Mouse (Mus musculus) C2C12 (cell line): Measurements from ENCODE around the gene Nomo1. TPM values are rescaled to one million over a fixed set of nuclear protein-coding genes. Genes with fewer than 3 reads are reported as not detected.

Experiments used
- H3K27me3 ChIP-seq: one replicate; pipeline ENCODE4 v1.6.1; 2011; ENCODE audit not compliant: control insufficient read depth, insufficient read depth, insufficient read length
- H3K36me3 ChIP-seq: one replicate; pipeline ENCODE4 v1.6.1; 2011; ENCODE audit not compliant: control insufficient read depth, insufficient read depth
- H3K4me3 ChIP-seq: one replicate; pipeline ENCODE4 v1.5.1; 2011; ENCODE audit warnings: mild to moderate bottlenecking, control low read depth; ENCODE audit not compliant: poor library complexity, insufficient read depth, severe bottlenecking
- H3K79me2 ChIP-seq: one replicate; pipeline ENCODE4 v1.6.1; 2011; ENCODE audit not compliant: control insufficient read depth, insufficient read depth
- H3K79me3 ChIP-seq: one replicate; pipeline ENCODE4 v1.6.1; 2011; ENCODE audit warnings: low read depth, control low read depth
- H3ac ChIP-seq: one replicate; pipeline ENCODE3; 2011; ENCODE audit warnings: low read depth; ENCODE audit not compliant: control insufficient read depth, insufficient read length
- CEBPB ChIP-seq: IDR thresholded peaks from one replicate; pipeline ENCODE4 v1.6.1; 2011; ENCODE audit warnings: low read depth, mild to moderate bottlenecking, control low read depth, moderate library complexity
- CTCF ChIP-seq: IDR thresholded peaks from one replicate; pipeline ENCODE4 v1.5.1; 2011; ENCODE audit not compliant: control insufficient read depth, insufficient read depth, insufficient read length
- FOSL1 ChIP-seq: IDR thresholded peaks from one replicate; pipeline ENCODE4 v1.8.0; 2011; ENCODE audit warnings: mild to moderate bottlenecking, low read length; ENCODE audit not compliant: poor library complexity, insufficient read depth, severe bottlenecking
- MAX ChIP-seq: IDR thresholded peaks from one replicate; pipeline ENCODE4 v1.6.1; 2011; ENCODE audit warnings: mild to moderate bottlenecking, control low read depth
- MYOD1 ChIP-seq: IDR thresholded peaks from one replicate; pipeline ENCODE4 v1.6.1; 2011; ENCODE audit warnings: low read depth; ENCODE audit not compliant: control insufficient read depth, insufficient read length
- MYOG ChIP-seq: IDR thresholded peaks from one replicate; pipeline ENCODE4 v1.6.1; 2011; ENCODE audit not compliant: control insufficient read depth, insufficient read length; ENCODE audit errors: extremely low read depth
- USF1 ChIP-seq: IDR thresholded peaks from one replicate; pipeline ENCODE4 v1.6.1; 2011; ENCODE audit warnings: low read depth, mild to moderate bottlenecking, control low read depth, moderate library complexity
- polyA plus RNA-seq: library from polyadenylated mRNA; unstranded; fragments of >200 nt; fragmentation: generic; extraction: Trizol; gene quantifications from one replicate; pipeline ENCODE4 v1.2.1, GENCODE M21; 2012; ENCODE audit warnings: missing spikeins

Gene Nomo1
- polyA plus RNA-seq, 1 experiment = 67.6 TPM

DNA sequence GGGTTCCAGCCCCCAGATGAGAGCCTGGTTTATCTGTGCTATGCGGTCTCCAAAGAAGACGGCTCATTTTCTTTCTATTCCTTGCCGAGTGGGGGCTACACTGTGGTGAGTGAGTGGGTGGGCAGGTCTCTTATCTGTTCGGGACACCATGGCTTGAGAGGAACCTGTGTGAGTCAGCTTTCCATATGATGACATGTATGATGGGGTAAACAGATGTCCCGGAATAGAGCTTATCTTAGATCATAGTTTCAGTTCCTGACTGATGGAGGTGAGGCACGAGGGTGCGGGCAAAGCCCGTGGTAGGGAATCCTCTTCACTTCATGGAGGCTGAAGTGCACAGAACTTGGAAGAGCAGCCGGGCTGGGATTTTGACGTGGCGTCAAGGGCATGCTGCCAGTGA lies 12.4 kb downstream of the Nomo1 start:
- no peaks in the 10 kb centered on the region for H3K79me3 ChIP-seq
- H3K27me3 ChIP-seq = no peaks in the 10 kb centered on the region
- H3K79me2 ChIP-seq = no peaks in the 10 kb centered on the region
- TF ChIP-seq CEBPB = no peak
- no peak for TF ChIP-seq MAX
- TF ChIP-seq CTCF = no peak
- no peak for TF ChIP-seq MYOG
- TF ChIP-seq MYOD1 = no peak
- TF ChIP-seq USF1 = no peak
- no peak overlapping the region for H3ac ChIP-seq
- H3K4me3 ChIP-seq = no peak overlapping the region
- H3K36me3 ChIP-seq = peaks cover 5% of the 10 kb centered on the region

DNA sequence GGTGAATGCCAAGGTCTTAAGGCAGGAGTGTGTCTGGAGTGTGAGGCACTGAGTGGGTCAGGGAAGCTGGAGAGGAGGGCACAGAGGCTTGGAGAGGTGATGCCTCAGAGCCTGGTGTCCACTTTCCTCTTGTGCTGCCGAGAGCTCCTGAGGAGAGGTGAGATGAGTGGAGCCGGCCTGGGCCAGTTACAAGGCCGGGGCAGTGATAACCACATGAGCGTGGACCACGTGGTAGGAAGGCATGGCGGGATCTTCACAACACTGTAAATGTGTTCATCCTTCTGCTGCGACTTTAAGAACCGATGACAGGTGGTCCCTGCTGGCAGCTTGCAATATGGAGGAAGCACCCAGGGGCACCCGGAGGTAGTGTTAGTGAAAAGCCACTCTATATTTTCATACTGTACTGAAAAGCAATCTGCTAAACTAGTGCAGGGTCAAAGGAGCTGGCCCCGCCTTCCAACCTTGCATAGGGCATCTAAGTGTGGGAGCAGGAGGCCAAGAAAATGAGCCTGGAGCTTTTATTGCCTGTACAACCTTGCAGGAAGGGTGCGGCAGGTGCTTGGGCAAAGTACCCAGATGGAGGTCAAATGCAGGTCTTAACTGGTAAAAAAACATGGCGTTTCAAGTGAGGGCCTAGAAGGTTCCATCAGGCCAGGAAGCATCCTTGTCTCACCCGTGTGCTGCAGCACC lies 14.5 kb downstream of the Nomo1 start:
- Histone ChIP-seq H3ac (no peak overlapping the region), H3K36me3 (peaks cover 5% of the 10 kb centered on the region), H3K4me3 (no peak overlapping the region), H3K79me2 (no peaks in the 10 kb centered on the region), H3K27me3 (no peaks in the 10 kb centered on the region), H3K79me3 (no peaks in the 10 kb centered on the region)
- TF ChIP-seq CEBPB = no peak
- no peak for TF ChIP-seq MYOD1
- TF ChIP-seq MYOG = no peak
- no peak for TF ChIP-seq USF1
- TF ChIP-seq FOSL1 = no peak
- no peak for TF ChIP-seq CTCF
- no peak for TF ChIP-seq MAX

DNA sequence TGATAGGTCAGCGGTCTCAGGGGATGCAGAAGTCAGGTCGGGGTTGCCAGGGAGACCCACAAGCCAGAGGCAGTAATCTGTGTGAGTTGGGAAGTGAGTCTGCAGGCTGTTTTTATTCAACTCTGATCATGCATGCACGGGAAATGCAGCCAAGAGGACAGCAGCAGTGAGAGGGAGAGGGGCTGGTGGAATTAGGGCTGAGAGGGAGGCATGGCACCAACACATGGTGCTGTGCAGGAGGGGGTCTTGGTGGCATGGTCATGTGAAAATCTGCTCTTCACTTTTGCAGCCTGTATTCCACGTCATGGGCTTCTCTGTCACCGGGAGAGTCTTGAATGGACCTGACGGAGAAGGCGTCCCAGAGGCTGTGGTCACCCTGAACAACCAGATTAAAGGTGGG lies 16.5 kb downstream of the Nomo1 start:
- Histone ChIP-seq H3K27me3 (no peaks in the 10 kb centered on the region), H3K4me3 (no peak overlapping the region), H3K79me3 (no peaks in the 10 kb centered on the region), H3K79me2 (no peaks in the 10 kb centered on the region), H3K36me3 (peaks cover 2% of the 10 kb centered on the region), H3ac (no peak overlapping the region)
- TF ChIP-seq CTCF = no peak
- no peak for TF ChIP-seq MYOD1
- TF ChIP-seq USF1 = no peak
- no peak for TF ChIP-seq FOSL1
- no peak for TF ChIP-seq MAX
- no peak for TF ChIP-seq MYOG
- no peak for TF ChIP-seq CEBPB

DNA sequence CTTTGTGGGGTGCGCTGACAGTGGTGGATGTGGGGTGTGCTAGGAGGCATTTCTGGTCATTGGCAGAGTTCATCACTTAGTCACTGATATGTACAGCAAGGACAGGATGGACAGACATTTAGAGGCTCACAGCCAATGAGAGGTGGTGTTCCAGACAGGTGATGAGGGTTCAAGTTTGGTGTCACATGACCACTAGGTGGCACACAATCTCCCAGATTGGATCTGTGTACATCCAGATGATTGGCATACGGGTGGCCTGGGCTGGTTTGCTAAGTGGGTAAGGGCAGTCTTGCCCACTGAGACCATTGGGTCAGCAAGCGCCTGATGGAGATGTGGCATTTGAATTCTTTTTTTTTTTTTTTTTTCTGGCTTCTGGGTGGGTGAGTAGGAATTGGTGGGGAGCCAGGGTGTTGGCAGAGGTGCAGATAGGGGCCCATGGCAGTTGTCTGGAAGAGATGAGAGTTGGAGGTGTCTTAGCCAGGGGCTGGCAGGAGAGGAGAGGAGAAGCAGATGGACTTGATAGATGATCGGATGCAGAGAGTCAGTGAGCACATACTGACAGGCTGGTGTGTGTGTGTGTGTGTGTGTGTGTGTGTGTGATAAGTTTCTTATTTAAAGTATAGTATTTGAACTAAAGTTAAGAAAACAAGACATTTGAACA lies 18.8 kb downstream of the Nomo1 start:
- TF ChIP-seq FOSL1 (no peak), MYOG (no peak), USF1 (no peak), CEBPB (no peak), CTCF (no peak), MYOD1 (no peak), MAX (no peak)
- Histone ChIP-seq H3K79me3 (no peaks in the 10 kb centered on the region), H3K4me3 (no peak overlapping the region), H3K79me2 (no peaks in the 10 kb centered on the region), H3K27me3 (no peaks in the 10 kb centered on the region), H3K36me3 (no peaks in the 10 kb centered on the region), H3ac (no peak overlapping the region)

DNA sequence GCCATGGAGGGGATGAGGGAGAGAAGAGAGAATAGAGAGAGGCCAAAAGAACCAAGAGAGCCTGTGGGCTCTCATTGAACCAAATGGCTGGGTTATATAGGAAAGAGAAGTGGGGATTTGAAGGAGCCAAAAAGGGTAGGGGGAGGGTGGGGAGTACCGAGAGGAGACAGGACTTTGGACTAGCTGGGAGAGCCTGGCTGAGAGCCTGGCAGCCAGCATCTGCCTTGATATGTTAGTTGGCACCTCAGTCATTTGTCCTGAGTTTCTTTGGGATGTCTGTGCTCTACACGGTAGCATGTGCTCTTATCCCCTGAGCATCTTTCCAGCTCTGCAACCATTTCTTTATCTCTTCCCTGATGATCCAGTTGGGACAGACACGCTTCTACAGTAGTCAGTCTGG lies 20.1 kb downstream of the Nomo1 start:
- Histone ChIP-seq H3K4me3 (no peak overlapping the region), H3K79me2 (no peaks in the 10 kb centered on the region), H3K79me3 (no peaks in the 10 kb centered on the region), H3K36me3 (no peaks in the 10 kb centered on the region), H3K27me3 (no peaks in the 10 kb centered on the region), H3ac (no peak overlapping the region)
- TF ChIP-seq USF1 (no peak), MYOG (no peak), CEBPB (no peak), MAX (no peak), FOSL1 (no peak), MYOD1 (no peak), CTCF (no peak)

DNA sequence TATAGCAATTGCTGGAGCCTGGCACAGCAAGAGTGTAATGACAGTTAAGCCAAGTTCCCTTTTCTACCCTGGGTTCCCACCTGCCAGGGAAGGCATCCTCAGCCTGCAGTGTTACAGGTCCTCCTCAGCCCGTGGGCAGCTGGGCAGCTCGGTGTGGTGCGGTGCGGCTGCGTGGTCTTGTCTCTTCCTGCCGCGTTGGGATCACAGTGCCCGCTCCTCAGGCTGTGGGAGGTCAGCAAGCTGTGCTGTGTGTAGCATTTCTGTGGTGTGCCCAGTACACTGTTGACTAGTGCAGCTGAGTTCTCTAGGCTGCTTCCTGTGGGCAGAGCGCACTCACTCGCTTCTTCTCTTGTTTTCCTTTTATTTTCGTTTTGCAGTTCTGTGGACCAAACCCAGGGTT lies 25.4 kb downstream of the Nomo1 start:
- Histone ChIP-seq H3K36me3 (peaks cover 6% of the 10 kb centered on the region), H3K79me2 (no peaks in the 10 kb centered on the region), H3K4me3 (no peak overlapping the region), H3K79me3 (no peaks in the 10 kb centered on the region), H3K27me3 (no peaks in the 10 kb centered on the region), H3ac (no peak overlapping the region)
- TF ChIP-seq CTCF (no peak), MYOD1 (no peak), USF1 (no peak), CEBPB (no peak), MAX (no peak), MYOG (no peak), FOSL1 (no peak)
